Mouse (Mus musculus) neural tube, embryonic 12.5 days (tissue): ENCODE measurements around the gene Mdga1. TPM values are rescaled to one million over a fixed set of nuclear protein-coding genes. Genes with fewer than 3 reads are reported as not detected.
A peak's percentile ranks its signal among the peaks of the same experiment; 100 is the strongest.

ENCODE experiments used
- ATAC-seq: fragments of 200-750 bp; cut with Nextera tagmentation; 2 replicates; pipeline ENCODE4 v1.8.0; 2017; ENCODE audit warnings: low read depth, mild to moderate bottlenecking, moderate TSS enrichment, moderate library complexity; ENCODE audit not compliant: low FRiP score
- H3K27ac ChIP-seq: fragments of 300-500 bp; sonication (generic); 2 replicates; pipeline ENCODE4 v1.5.1; 2016
- H3K27me3 ChIP-seq: fragments of 300-500 bp; sonication (generic); replicated peaks from 2 replicates; pipeline ENCODE4 v1.6.1; 2016; ENCODE audit warnings: mild to moderate bottlenecking
- H3K36me3 ChIP-seq: fragments of 300-500 bp; sonication (generic); 2 replicates; pipeline ENCODE4 v1.6.1; 2016; ENCODE audit warnings: mild to moderate bottlenecking
- H3K4me1 ChIP-seq: fragments of 300-500 bp; sonication (generic); 2 replicates; pipeline ENCODE4 v1.6.1; 2016
- H3K4me2 ChIP-seq: fragments of 300-500 bp; sonication (generic); replicated peaks from 2 replicates; pipeline ENCODE4 v1.6.1; 2016; ENCODE audit warnings: mild to moderate bottlenecking
- H3K4me3 ChIP-seq: fragments of 300-500 bp; sonication (generic); 2 replicates; pipeline ENCODE4 v1.5.1; 2016
- H3K9ac ChIP-seq: fragments of 300-500 bp; sonication (generic); 2 replicates; pipeline ENCODE4 v1.6.1; 2016; ENCODE audit warnings: mild to moderate bottlenecking
- H3K9me3 ChIP-seq: fragments of 300-500 bp; sonication (generic); 2 replicates; pipeline ENCODE4 v1.6.1; 2016; ENCODE audit warnings: mild to moderate bottlenecking
- WGBS: fragments of 180-500 bp; shearing (Covaris S2); methylation state at CpG from one replicate; pipeline ENCODE4 v1.1.7; 2016; 5-methylcytosine and 5-hydroxymethylcytosine counted together
- polyA plus RNA-seq: library from polyadenylated mRNA; unstranded; fragments of >200 nt; fragmentation: Nextera tagmentation; extraction: Ambion mirVana; gene quantifications from 2 replicates; pipeline ENCODE4 v1.2.1, GENCODE M21; 2016

Gene Mdga1
- polyA plus RNA-seq, 1 experiment from 2014 or later = 7.0 TPM

DNA sequence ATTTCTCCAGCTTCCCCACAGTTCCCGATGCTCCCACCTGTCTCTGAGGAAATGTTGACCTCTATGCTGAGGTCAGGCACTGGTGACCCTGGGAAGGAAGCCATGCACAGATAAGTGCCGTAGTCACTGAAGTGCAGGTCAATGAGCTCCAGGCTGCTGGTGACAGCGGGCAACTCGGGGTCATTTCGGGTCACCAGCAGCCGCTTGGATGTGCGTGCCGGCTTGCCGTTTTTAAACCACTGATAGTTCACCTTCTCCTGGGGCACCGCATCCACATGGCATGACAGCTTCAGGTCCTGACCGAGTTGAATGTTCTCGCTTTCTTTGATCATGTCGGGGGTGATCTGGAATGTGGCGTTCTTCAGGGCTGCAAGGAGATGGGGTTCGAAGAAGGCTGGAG, 123.6 kb downstream of the Mdga1 start:
- H3K27me3 ChIP-seq = 0 out of 2 replicates have a peak, but pooled peaks cover 3% of the 10 kb centered on the region
- no peak for ATAC-seq
- WGBS = 81% methylated on average over 15 of the region's 15 CpGs

GRCm38 (mm10) chr17:29844949-29845348, 124.9 kb downstream of the Mdga1 start:
- Histone ChIP-seq H3K9ac (no peak overlapping the region), H3K4me3 (no peak overlapping the region), H3K27me3 (0 out of 2 replicates have a peak, but pooled peaks cover 3% of the 10 kb centered on the region), H3K4me1 (peaks cover 16% of the 10 kb centered on the region), H3K4me2 (no peak overlapping the region), H3K27ac (no peak overlapping the region), H3K9me3 (no peaks in the 10 kb centered on the region), H3K36me3 (no peaks in the 10 kb centered on the region)
- ATAC-seq = no peak
- WGBS = 88% methylated on average over 6 of the region's 6 CpGs

More for the DNA sequence above, 123.6 kb downstream of the Mdga1 start:
- no peaks in the 10 kb centered on the region for H3K9me3 ChIP-seq
- H3K36me3 ChIP-seq = no peaks in the 10 kb centered on the region
- H3K4me3 ChIP-seq = no peak overlapping the region
- peaks cover 16% of the 10 kb centered on the region for H3K4me1 ChIP-seq
- H3K9ac ChIP-seq = no peak overlapping the region
- no peak overlapping the region for H3K27ac ChIP-seq
- no peak overlapping the region for H3K4me2 ChIP-seq

DNA sequence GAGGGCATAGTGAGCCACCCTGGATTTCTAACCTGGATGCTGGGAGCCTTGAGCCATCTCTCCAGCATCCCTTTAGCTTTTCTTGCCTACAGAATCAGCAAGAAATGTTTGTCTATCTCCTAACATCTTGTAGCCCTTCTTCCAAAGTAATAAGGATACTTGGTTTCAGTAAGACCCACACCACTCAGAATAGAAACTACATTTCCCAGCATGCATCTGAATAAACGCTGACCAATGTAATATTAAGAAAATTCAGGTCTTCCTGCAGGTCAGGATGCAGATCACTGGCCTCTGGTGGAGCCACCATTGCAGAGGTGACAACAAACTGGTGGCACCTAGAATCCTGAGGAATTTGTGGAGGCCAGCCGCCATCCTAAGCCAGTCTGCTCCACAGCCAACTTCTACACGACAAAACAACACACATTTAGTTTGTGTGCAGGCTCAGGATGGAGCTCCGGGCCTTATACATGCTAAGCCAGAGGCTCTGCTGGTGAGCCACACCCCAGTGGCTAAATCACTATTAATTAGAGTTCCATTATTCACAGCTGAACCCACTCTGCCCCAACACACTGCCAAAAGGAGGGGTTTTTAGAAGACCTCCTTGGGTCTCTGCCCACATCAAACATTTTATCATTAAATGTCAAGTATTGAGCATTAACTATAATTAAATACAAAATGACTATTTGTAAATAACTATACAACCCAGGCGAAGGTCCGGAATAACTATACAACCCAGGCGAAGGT, 126.3 kb downstream of the Mdga1 start:
- H3K4me1 ChIP-seq = peaks cover 11% of the 10 kb centered on the region
- no peak overlapping the region for H3K9ac ChIP-seq
- no peak overlapping the region for H3K4me3 ChIP-seq
- H3K27ac ChIP-seq = no peak overlapping the region
- H3K36me3 ChIP-seq = no peaks in the 10 kb centered on the region
- no peak for ATAC-seq
- WGBS = 86% methylated on average over 7 of the region's 7 CpGs
- H3K4me2 ChIP-seq = no peak overlapping the region
- no peaks in the 10 kb centered on the region for H3K9me3 ChIP-seq
- 0 out of 2 replicates have a peak, but pooled peaks cover 3% of the 10 kb centered on the region for H3K27me3 ChIP-seq

- Histone ChIP-seq H3K4me2 (peak overlapping the region; percentile 87), H3K27ac (no peak overlapping the region), H3K36me3 (no peaks in the 10 kb centered on the region), H3K9me3 (no peaks in the 10 kb centered on the region), H3K4me3 (peak overlapping the region; percentile 40), H3K27me3 (0 out of 2 replicates have a peak, but pooled peaks cover 3% of the 10 kb centered on the region), H3K4me1 (peaks cover 25% of the 10 kb centered on the region), H3K9ac (peak overlapping the region; percentile 51)
- WGBS = 5% methylated on average over 46 of the region's 46 CpGs
- peak; percentile 58 for ATAC-seq
Measured at GRCm38 (mm10) chr17:29841781-29842690, 127.9 kb downstream of the Mdga1 start.

- WGBS = 34% methylated on average over 3 of the region's 3 CpGs
- Histone ChIP-seq H3K27me3 (0 out of 2 replicates have a peak, but pooled peaks cover 3% of the 10 kb centered on the region), H3K27ac (no peak overlapping the region), H3K4me1 (peaks cover 33% of the 10 kb centered on the region), H3K4me3 (no peak overlapping the region), H3K36me3 (no peaks in the 10 kb centered on the region), H3K4me2 (0 out of 2 replicates have a peak overlapping the region, but pooled peaks have one; percentile 2), H3K9me3 (no peaks in the 10 kb centered on the region), H3K9ac (no peak overlapping the region)
- peak; percentile 46; the same call in 1 of the 2 replicates for ATAC-seq
Measured at GRCm38 (mm10) chr17:29838029-29838428, 131.9 kb downstream of the Mdga1 start.

GRCm38 (mm10) chr17:29837441-29837840, 132.4 kb downstream of the Mdga1 start:
- Histone ChIP-seq H3K27me3 (no peaks in the 10 kb centered on the region), H3K27ac (no peak overlapping the region), H3K4me3 (no peak overlapping the region), H3K4me1 (peaks cover 32% of the 10 kb centered on the region), H3K4me2 (no peak overlapping the region), H3K9ac (no peak overlapping the region), H3K36me3 (no peaks in the 10 kb centered on the region), H3K9me3 (no peaks in the 10 kb centered on the region)
- 75% methylated on average over 8 of the region's 8 CpGs for WGBS
- ATAC-seq = no peak

GRCm38 (mm10) chr17:29834768-29835167, 135.1 kb downstream of the Mdga1 start:
- ATAC-seq = no peak
- H3K27ac ChIP-seq = no peak overlapping the region
- H3K4me3 ChIP-seq = no peak overlapping the region
- H3K27me3 ChIP-seq = no peaks in the 10 kb centered on the region
- no peak overlapping the region for H3K4me2 ChIP-seq
- H3K9ac ChIP-seq = no peak overlapping the region
- H3K4me1 ChIP-seq = peaks cover 22% of the 10 kb centered on the region
- 57% methylated on average over 7 of the region's 7 CpGs for WGBS
- no peaks in the 10 kb centered on the region for H3K9me3 ChIP-seq
- no peaks in the 10 kb centered on the region for H3K36me3 ChIP-seq

GRCm38 (mm10) chr17:29834333-29834732, 135.6 kb downstream of the Mdga1 start:
- Histone ChIP-seq H3K4me2 (no peak overlapping the region), H3K4me3 (no peak overlapping the region), H3K4me1 (peaks cover 22% of the 10 kb centered on the region), H3K9me3 (no peaks in the 10 kb centered on the region), H3K27ac (no peak overlapping the region), H3K36me3 (no peaks in the 10 kb centered on the region), H3K9ac (no peak overlapping the region), H3K27me3 (no peaks in the 10 kb centered on the region)
- ATAC-seq = no peak
- WGBS = 66% methylated on average over 9 of the region's 9 CpGs

- no peak overlapping the region for H3K4me3 ChIP-seq
- peaks cover 8% of the 10 kb centered on the region for H3K4me1 ChIP-seq
- no peak overlapping the region for H3K27ac ChIP-seq
- no peak overlapping the region for H3K9ac ChIP-seq
- H3K9me3 ChIP-seq = no peaks in the 10 kb centered on the region
- H3K4me2 ChIP-seq = no peak overlapping the region
- no peak for ATAC-seq
- WGBS = 87% methylated on average over 11 of the region's 11 CpGs
- H3K36me3 ChIP-seq = no peaks in the 10 kb centered on the region
- no peaks in the 10 kb centered on the region for H3K27me3 ChIP-seq
Measured at GRCm38 (mm10) chr17:29831696-29832095, 138.2 kb downstream of the Mdga1 start.

DNA sequence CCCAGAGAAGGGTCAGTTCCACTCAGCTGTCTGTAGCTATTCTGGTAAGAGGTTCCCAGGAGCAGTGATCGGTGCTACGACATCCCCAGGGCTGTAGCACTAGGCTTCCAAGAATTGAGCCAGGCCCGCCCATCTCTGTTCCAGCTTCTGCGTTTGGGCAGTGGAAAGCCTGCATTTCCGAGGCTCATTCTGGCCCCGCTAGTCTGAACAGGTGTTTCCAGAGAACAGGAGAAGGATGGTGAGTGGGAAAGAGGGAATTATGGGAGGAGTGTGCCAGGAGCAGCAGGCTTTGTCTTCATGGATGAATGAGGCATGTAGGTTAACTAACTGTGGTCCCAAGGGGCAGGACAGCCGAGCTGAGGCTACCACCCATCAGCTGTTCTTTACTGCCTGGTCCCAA, 140.8 kb downstream of the Mdga1 start:
- Histone ChIP-seq H3K4me2 (no peak overlapping the region), H3K9ac (no peak overlapping the region), H3K27me3 (no peaks in the 10 kb centered on the region), H3K9me3 (no peaks in the 10 kb centered on the region), H3K4me1 (no peaks in the 10 kb centered on the region), H3K4me3 (no peak overlapping the region), H3K27ac (no peak overlapping the region), H3K36me3 (no peaks in the 10 kb centered on the region)
- ATAC-seq = no peak
- WGBS = 68% methylated on average over 7 of the region's 7 CpGs

GRCm38 (mm10) chr17:29827602-29828001, 142.3 kb downstream of the Mdga1 start:
- Histone ChIP-seq H3K27me3 (no peaks in the 10 kb centered on the region), H3K9me3 (no peaks in the 10 kb centered on the region), H3K4me3 (no peak overlapping the region), H3K27ac (no peak overlapping the region), H3K4me1 (no peaks in the 10 kb centered on the region), H3K36me3 (no peaks in the 10 kb centered on the region), H3K4me2 (no peak overlapping the region), H3K9ac (no peak overlapping the region)
- WGBS = 66% methylated on average over 5 of the region's 5 CpGs
- no peak for ATAC-seq

DNA sequence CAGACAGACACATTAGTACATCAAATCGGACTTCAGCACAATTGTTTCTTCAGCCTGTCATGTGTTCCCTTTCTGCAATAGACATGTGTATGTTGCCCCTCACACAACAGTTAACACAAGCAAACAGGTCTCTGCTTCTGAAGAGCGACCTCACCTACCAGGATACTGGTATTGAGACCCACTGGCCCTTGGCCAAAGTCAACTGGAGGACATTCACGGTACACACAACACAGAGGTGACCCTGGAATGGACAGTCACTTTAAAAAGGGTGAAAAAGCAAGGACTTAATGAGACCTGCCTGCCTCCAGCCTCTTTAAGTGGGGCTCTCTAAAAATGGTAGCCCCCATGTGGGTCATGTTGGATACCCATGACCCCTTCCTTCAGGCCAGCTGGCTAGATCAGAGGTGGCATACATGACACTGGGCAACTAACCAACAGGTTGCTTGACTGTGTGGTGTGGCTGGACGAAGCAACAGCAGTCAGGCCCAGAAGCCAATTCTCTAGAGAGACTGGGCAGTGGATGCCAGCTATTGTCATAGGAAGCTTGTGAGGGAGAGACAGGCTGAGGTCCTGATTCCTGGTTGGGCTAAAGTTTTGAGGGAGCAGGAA, 145.3 kb downstream of the Mdga1 start:
- H3K4me3 ChIP-seq = no peak overlapping the region
- 86% methylated on average over 4 of the region's 4 CpGs for WGBS
- H3K4me1 ChIP-seq = no peaks in the 10 kb centered on the region
- H3K9me3 ChIP-seq = no peaks in the 10 kb centered on the region
- H3K4me2 ChIP-seq = no peak overlapping the region
- no peaks in the 10 kb centered on the region for H3K36me3 ChIP-seq
- no peak overlapping the region for H3K27ac ChIP-seq
- ATAC-seq = no peak
- no peaks in the 10 kb centered on the region for H3K27me3 ChIP-seq
- H3K9ac ChIP-seq = no peak overlapping the region
